Mouse (Mus musculus): ENCODE results near the gene Lrrfip2. TPM values are rescaled to one million over a fixed set of nuclear protein-coding genes. Genes with fewer than 3 reads are reported as not detected.
A peak's percentile ranks its signal among the peaks of the same experiment; 100 is the strongest.

Lrrfip2 gene
- total RNA-seq (2021) = 10 to 100 TPM; 63.6 to 71.3 TPM
- long read RNA-seq, experiment 1, partial matches to known transcripts = 6 of 38 reads
- long read RNA-seq, experiment 1, other reads (novel, unspliced or antisense) = 29 of 38 reads
- long read RNA-seq, experiment 2, transcript Lrrfip2-205 (15 exons, 1,839 nt) = major isoform, 5 of 43 reads
- long read RNA-seq, experiment 2, partial matches to known transcripts = 6 of 43 reads
- long read RNA-seq, experiment 2, other reads (novel, unspliced or antisense) = 32 of 43 reads

DNA sequence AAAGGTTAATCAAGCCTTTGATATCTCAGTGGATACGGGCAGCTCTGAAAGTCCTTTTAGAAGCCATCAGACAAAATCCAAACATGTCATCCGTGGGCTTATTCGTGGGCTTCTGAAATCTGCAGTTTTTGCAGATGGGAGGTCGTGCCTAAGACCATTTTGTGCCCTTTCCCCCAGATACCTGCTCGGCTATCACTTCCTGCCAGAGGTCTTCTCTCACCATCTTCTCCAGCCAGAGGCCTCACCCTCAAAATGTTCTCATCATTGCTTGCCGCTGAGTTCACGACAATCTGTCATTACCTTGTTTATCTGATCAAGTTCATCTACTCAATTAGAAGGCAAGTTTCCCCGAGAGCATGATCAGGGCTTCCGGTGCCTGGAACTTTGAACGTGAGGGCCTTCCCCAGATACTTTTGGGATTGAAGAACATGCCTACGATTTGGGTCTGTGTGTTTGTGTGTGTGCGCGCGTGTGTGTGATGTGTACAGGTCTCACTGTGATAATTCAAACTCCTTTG is at the start of gene Lrrfip2:
Gene Lrrfip2, plus strand, starts transcription at position 467 of the 517 bp plus-strand sequence.
- no peak for DNase-seq

GRCm38 (mm10) chr9:111070546-111070961 is 46.8 kb upstream of the Lrrfip2 start:
- peak; percentile 20 for DNase-seq

DNA sequence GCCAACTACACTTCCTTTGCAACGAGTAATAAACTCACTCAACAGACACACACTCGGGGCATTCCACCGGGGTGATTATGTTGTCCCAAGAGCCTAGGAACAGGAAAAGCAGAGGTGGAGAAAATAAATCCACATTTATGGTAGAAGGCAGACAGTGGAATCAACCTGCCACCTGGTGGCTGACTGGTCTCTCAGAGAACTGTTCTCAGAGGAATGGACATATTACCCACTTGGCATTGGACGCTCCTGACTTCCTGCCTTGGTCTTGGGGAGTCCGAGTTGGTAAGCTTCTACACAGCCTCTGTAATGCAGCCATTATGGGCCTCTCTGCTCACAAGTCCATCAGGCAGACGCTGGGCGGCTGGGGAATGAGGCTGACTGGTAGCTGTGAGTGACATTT is 45.2 kb upstream of the Lrrfip2 start:
- DNase-seq = peak; percentile 18

- DNase-seq = no peak
Measured at GRCm38 (mm10) chr9:111072971-111073370, 44.4 kb upstream of the Lrrfip2 start.

GRCm38 (mm10) chr9:111077745-111078144 is 39.6 kb upstream of the Lrrfip2 start:
- no peak for DNase-seq

DNA sequence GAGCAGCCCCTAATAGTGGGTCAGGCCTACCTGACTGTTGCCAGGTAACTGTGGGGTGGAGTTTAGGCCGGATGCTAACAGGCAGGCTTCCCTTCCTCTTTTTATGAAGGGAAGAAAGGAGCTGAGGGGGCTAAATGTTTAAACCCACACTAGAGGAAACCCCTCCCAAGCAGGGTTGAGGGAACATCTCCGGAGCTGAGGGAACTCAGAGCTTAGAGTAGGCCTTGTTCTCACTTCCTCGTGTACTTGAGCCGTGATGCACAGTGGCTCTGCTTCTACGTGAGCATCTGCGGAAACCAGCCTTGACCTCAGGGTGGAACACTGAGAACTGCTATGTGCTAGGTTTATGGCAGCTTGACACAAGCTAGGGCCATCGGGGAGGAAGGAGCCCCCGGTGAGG is 36.6 kb upstream of the Lrrfip2 start:
- no peak for DNase-seq

DNA sequence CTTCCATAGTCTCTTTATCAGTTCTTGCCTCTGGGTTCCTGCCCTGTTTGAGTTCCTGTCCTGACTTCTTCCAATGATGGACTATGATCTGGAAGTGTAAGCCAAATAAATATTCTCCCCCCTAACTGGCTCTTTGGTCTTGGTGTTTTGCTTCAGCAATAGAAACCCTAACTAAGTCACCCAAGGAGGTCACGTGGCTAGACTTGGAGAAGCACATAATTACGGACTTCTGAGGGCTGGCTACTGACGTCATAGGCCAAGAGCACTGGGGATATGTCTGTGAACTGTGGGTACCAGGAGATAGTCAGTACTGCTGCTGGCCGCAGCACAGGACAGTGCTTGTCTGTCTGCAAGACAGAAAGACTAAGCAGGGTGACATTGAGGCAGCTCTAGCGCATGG is 35.6 kb upstream of the Lrrfip2 start:
- no peak for DNase-seq

- DNase-seq = no peak
Measured at GRCm38 (mm10) chr9:111085329-111085728, 32.1 kb upstream of the Lrrfip2 start.

DNA sequence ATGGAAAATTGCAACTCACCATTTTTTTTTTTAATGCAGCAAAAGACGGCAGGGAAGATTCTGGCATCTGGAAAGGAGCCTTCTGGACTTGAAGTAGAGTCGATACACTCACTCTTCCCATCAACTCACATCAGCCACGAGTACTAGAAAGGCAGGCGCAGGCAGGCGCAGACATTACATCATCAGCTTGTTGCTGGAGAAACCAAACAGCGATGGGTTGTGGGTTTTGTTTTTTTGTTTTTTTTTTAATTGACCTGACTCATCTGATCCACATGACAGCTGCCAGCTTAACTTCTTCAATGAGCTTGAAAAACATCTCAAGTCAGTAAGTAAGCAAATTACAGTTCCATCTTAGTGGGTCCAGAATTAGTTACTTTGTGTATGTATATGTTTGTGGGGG is 31.3 kb upstream of the Lrrfip2 start:
- DNase-seq = no peak

- no peak for DNase-seq
Measured at GRCm38 (mm10) chr9:111086995-111087606, 30.3 kb upstream of the Lrrfip2 start.

GRCm38 (mm10) chr9:111087960-111088359 is 29.4 kb upstream of the Lrrfip2 start:
- DNase-seq = no peak

GRCm38 (mm10) chr9:111088886-111089285 is 28.5 kb upstream of the Lrrfip2 start:
- DNase-seq = no peak

DNA sequence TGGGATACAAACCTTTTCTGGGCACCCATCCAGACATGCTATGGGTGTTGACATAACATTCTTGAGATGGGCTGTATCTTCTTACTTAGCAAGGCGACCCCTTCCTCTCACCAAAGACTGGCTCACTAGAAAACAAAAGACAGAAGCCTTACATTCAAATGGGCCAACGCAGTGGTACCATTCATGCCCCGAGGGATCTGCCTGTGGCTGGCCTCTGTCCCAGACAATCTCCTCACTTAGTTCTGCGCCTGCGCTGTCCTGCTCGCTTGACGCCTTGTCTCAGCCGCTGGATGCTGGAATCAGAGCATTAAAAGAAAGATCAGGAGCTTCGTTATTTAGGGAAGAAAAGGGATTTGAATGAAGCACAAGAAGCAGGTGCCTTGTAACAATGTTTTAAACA is 24.7 kb upstream of the Lrrfip2 start:
- peak; percentile 21 for DNase-seq

- DNase-seq = peak; percentile 15
Measured at GRCm38 (mm10) chr9:111093094-111093493, 24.3 kb upstream of the Lrrfip2 start.

DNA sequence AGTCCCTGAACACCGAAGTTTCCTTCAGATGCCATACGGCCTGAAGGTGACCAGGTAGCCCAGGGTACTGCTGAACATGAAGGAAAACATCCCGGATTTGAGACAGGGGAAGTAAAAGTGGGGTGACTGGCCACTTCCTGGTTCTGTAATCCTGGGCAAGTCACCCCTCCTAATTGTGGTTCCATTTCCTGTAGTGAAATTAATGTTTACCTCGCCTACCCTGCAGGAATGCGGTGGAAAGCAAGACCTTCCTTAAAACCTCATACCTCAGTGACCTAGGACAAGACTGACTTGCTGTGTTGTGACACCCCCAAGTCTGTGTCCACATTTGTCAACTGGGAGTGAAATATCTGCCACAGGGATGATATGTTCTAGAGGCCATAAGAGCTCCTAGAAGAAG is 22.8 kb upstream of the Lrrfip2 start:
- DNase-seq = no peak

DNA sequence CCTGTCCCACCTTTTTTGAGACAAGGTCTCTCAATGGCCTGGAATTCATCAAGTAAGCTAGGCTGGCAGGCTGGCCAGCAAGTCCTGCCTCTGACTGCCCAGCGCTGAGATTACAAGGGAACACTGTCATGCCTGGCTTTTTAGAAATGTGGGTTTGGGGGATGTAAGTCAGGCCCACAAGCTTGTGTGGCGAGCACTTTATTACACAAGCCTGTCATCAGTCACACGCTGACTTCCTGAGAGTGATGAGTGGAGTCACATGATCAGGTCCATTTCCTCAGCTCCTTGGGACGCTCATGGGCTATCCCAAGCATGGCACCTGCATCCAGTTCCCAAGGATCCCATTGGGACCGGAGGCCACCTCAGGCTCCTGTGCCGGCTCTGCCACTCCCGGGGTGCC is 21.7 kb upstream of the Lrrfip2 start:
- no peak for DNase-seq

GRCm38 (mm10) chr9:111096419-111097326 is 20.7 kb upstream of the Lrrfip2 start:
- DNase-seq = no peak

GRCm38 (mm10) chr9:111097543-111097942 is 19.8 kb upstream of the Lrrfip2 start:
- no peak for DNase-seq

DNA sequence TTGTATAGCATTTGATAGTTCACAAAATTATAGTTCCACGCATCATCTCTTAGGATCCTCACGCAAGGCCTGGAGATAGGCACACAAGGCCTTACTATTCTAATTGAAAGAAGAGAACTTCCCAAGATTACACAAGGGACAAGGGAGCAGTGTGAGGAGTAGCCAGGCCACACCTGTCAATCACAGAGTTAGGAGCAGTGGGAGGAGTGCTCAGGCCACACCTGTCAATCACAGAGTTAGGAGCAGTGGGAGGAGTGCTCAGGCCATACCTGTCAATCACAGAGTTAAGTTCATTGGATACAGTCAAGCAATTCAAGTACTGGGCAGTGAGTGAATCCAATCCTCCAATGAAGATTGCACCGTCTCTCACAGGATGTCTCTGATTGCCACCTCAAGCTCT is 17.0 kb upstream of the Lrrfip2 start:
- peak; percentile 38 for DNase-seq

DNA sequence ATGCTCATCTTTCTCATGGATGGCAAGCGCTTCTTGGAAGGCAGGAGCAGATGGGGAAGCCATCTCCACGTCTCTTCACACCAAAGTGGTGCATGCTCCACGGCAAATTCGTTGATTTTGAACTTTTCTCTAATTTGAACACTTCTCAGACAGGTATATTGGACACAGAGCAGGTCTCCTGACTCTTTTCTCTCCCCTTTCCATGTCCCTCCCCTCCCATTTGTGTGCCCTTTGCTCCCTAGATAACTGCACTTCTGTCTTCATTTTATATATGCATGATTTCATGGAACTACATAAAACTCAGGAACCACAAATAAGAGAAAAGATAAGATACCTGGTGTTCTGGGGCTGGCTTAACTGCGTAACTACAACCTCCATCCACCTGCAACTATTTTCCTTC is 14.1 kb upstream of the Lrrfip2 start:
- no peak for DNase-seq

GRCm38 (mm10) chr9:111103893-111104292 is 13.5 kb upstream of the Lrrfip2 start:
- no peak for DNase-seq

DNA sequence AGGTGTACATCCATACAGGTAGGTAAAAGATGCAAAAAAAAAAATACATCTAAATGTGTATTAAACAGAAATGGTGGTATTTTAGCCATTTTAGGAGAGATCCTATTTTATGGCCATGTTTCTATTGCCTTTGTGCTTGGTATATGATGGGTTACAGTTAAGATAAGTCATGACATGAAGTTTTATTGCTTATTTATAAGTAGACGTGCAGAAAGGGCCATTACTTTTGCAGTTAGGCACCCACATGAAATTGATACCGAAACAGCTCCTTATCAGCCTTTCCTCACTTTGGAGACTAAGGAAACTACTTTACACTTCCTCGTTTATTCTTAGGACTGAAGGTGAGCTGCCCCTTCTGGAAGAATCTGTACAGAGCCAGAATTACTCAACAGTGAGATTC is 9.5 kb upstream of the Lrrfip2 start:
- DNase-seq = no peak

- DNase-seq = peak; percentile 89
Measured at GRCm38 (mm10) chr9:111117794-111118251, 431 bp downstream of the Lrrfip2 start.
